Mouse (Mus musculus): ENCODE data around the gene Tmem44. TPM values are rescaled to one million over a fixed set of nuclear protein-coding genes. Genes with fewer than 3 reads are reported as not detected.

The Tmem44 gene
- polyA plus RNA-seq, 1 experiment from 2014 or later: 20.9 TPM

DNA sequence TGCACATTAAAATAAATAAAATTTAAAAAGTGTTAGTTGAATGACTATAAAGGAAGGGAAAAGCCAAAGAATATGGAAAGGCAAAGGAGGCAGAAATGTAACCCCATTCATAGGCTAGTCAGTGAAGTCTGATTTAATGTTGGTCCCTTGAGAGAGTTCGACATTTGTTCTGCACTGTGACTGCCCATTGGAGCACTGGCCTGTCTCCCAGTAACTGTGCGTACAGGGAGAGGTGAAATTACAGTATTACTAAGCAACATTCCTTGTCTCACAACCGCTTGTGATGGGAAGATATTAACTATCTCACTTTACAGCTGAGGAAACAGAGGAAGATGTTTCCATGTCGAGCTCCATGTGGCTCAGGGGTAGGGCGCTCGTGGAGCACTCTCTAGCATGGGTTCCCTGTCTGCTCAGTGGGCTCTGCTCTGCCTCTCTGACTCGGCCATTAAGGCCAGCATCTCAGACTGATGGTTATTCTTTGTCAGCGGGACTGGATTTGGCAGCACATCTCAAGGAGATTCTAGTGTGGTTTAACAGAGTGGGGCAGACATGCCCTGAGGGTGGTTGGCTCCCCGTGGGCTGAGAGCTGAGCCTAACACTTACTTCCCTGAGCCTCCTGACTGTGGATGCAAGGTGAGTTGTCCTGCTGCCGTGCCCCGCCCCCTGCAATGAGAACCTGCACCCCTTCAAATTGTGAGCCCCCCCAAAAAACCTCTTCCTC lies 45.2 kb downstream of the Tmem44 start:
- Histone ChIP-seq H3K4me2 (no peak overlapping the region), H3K4me1 (peaks cover 57% of the 10 kb centered on the region), H3K27me3 (replicated peaks) (peaks cover 30% of the 10 kb centered on the region), H3K9ac (no peak overlapping the region), H3K9me3 (no peaks in the 10 kb centered on the region), H3K36me3 (no peaks in the 10 kb centered on the region), H3K27ac (replicated peaks) (no peak overlapping the region), H3K4me3 (no peak overlapping the region)
- no peak for ATAC-seq (ENCODE audit: extremely low read depth, insufficient number of reproducible peaks, low FRiP score, low TSS enrichment)
- WGBS: 72% methylated on average over 11 of the region's 11 CpGs

DNA sequence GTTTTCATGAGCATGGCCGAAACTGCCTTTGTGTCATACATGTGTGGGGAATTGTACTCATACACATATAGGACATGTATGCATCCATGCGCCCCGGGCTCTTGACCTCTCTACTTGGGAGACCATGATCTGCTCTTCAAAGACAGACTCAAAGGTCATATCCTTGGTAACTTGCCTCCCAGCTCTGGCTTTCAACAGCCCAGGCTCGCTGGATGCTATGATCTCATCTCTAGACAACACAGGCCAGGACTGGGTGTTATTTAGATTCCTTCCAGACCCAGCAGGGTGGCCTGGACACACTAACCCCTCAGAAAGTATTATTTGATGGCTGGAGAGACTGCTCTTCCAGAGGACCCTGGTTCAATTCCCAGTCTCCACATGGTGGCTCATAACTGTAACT lies 45.8 kb downstream of the Tmem44 start:
- ATAC-seq (ENCODE audit: extremely low read depth, insufficient number of reproducible peaks, low FRiP score, low TSS enrichment): no peak
- Histone ChIP-seq H3K27me3 (replicated peaks) (peaks cover 34% of the 10 kb centered on the region), H3K36me3 (no peaks in the 10 kb centered on the region), H3K4me1 (peaks cover 52% of the 10 kb centered on the region), H3K9me3 (no peaks in the 10 kb centered on the region), H3K4me2 (no peak overlapping the region), H3K27ac (replicated peaks) (no peak overlapping the region), H3K4me3 (no peak overlapping the region), H3K9ac (no peak overlapping the region)
- WGBS: 59% methylated on average over 4 of the region's 4 CpGs

DNA sequence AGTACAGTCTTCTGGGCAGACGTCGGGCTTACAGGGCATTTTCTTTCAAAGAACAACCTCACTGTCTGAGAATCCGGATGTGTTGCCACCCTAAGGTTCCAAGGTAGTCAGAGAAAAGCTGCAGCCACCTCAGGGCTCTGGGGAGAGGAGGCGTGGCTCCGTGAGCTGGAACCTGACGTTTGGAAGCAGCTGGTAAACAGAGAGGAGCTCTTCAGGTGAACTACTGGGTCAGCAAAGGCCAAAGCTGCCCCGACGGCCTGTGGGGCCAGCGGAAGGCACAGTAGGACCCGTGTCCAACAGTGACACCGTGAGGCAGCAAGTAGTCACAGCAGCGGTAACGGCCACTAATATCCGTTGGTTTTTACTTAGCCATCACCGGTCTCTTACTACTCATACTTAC lies 46.7 kb downstream of the Tmem44 start:
- H3K27me3 ChIP-seq (replicated peaks): peaks cover 28% of the 10 kb centered on the region
- H3K27ac ChIP-seq (replicated peaks): no peak overlapping the region
- H3K36me3 ChIP-seq: no peaks in the 10 kb centered on the region
- no peak overlapping the region for H3K4me3 ChIP-seq
- peaks cover 58% of the 10 kb centered on the region for H3K4me1 ChIP-seq
- no peak overlapping the region for H3K4me2 ChIP-seq
- WGBS: 11% methylated on average over 15 of the region's 15 CpGs
- H3K9ac ChIP-seq: no peak overlapping the region
- no peak for ATAC-seq (ENCODE audit: extremely low read depth, insufficient number of reproducible peaks, low FRiP score, low TSS enrichment)
- no peaks in the 10 kb centered on the region for H3K9me3 ChIP-seq

DNA sequence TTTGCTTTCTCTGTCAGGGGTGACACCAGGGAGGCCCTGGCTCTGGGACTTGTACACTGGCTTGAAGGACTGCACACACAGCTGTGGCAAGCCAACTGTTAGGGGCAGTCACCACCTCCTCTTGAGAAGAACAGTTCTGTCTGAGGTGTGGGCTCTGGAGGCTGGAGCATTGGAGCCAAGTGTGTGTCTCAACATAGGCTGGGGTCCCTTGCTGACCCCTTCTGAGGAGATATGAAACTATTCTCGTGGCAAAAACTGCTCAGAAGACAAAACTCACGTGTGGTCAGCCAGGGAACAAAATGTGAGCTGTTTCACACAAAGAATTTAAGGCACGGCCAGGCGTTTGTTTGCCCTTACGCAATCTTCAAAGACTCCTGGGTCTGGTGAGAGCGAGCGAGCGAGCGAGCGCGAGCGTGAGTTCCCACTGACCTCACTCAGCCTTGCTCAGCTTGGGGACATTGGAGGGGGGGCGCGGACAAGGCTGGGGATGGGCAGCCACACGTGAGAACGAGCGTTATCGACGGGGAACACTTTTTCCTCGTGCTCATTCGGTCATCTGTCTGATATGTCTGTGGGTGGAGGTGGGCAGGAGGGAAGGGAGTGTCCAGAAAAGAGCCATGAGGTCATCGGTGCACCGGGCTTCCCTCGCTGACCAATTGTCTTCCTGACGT lies 48.3 kb downstream of the Tmem44 start:
- Histone ChIP-seq H3K4me3 (peak overlapping the region; percentile 40), H3K9me3 (no peaks in the 10 kb centered on the region), H3K4me2 (peak overlapping the region; percentile 73), H3K36me3 (no peaks in the 10 kb centered on the region), H3K27ac (replicated peaks) (peak overlapping the region; percentile 48), H3K9ac (peak overlapping the region; percentile 71), H3K4me1 (peaks cover 54% of the 10 kb centered on the region), H3K27me3 (replicated peaks) (peaks cover 24% of the 10 kb centered on the region)
- 10% methylated on average over 25 of the region's 25 CpGs for WGBS
- ATAC-seq (ENCODE audit: extremely low read depth, insufficient number of reproducible peaks, low FRiP score, low TSS enrichment): no peak

DNA sequence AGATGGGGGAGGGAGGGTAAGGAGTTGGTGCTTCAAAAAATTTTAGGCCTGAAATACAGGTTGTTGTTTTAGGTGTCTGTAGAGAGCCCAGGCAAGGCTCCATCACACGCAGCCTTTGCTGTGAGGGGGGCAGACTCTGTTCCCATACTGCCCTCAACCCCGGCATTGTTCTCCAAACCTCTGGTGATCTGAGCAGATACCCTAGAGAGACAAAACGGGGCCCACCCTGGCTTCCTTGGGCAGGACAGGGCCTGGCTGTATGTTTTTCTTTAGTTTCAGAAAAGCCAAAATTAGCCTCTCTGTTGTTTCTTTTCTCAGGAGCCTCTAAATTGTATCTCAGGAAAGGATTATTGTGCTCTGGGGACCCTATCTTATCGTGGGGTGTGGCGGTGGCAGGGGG lies 49.0 kb downstream of the Tmem44 start:
- 44% methylated on average over 5 of the region's 5 CpGs for WGBS
- Histone ChIP-seq H3K9me3 (no peaks in the 10 kb centered on the region), H3K4me1 (peaks cover 47% of the 10 kb centered on the region), H3K9ac (peak overlapping the region; percentile 71; the same call in 1 of the 2 replicates), H3K4me2 (peak overlapping the region; percentile 73; the same call in 1 of the 2 replicates), H3K27me3 (replicated peaks) (peaks cover 24% of the 10 kb centered on the region), H3K4me3 (no peak overlapping the region), H3K27ac (replicated peaks) (peak overlapping the region; percentile 48; the same call in 1 of the 2 replicates), H3K36me3 (no peaks in the 10 kb centered on the region)
- ATAC-seq (ENCODE audit: extremely low read depth, insufficient number of reproducible peaks, low FRiP score, low TSS enrichment): no peak

DNA sequence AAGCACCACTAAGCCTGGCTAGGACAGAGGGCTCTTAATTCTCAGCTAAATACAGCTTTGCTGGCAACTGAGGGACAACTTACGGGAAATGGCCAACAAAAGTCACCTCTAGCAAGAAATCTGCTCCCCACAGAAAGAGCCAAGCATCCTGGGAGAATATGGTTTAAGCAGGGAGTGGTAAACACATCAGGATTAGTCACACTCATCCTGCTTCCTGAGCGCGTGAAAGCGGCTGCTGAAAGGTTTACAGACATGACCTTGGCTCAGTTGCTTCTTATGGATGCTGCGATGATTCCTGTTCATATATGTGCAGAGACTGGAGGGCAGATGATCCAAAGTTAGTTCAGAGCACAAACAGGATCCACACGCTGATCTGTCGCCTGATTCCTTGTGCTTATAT lies 50.4 kb downstream of the Tmem44 start:
- Histone ChIP-seq H3K27ac (replicated peaks) (no peak overlapping the region; the same call in 1 of the 2 replicates), H3K4me3 (no peak overlapping the region), H3K9ac (no peak overlapping the region), H3K9me3 (no peaks in the 10 kb centered on the region), H3K36me3 (no peaks in the 10 kb centered on the region), H3K27me3 (replicated peaks) (peaks cover 17% of the 10 kb centered on the region), H3K4me2 (no peak overlapping the region), H3K4me1 (peaks cover 39% of the 10 kb centered on the region)
- ATAC-seq (ENCODE audit: extremely low read depth, insufficient number of reproducible peaks, low FRiP score, low TSS enrichment): no peak
- WGBS: 78% methylated on average over 7 of the region's 7 CpGs

DNA sequence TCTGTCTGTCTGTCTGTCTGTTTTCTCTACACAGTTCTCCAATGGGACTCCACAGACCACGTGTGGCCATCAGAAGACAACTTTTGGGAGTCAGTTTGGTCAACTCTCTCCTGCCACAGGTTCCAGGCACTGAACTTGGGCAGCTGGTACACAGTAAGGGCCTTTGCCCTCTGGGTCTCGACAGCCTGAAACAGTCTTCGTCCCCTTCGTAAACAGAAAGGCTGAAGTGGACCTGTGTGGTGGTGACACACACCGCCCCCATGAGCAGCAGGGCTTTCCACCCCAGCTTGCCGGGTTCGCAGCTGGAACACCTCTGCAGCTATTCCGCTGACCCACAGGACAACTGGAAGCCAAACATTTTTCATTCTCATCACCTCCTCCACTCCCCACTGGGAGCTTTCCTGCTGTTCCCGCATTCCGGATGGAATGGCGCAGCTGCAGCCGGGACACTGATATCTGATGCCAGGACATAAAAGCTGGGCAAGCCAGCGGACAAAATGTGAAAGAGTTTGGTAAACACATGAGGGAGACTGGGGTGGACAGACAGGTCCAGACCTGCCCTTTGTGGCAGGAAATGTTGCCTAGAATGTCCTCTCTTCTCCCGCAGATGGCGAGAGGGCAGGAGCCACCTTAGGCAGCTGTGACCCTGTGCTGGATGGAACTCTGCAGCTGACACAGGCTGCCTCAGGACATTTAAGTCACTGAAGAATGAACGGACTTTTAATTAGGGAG lies 51.4 kb downstream of the Tmem44 start:
- peak overlapping the region; percentile 47 for H3K9ac ChIP-seq
- no peak overlapping the region for H3K4me3 ChIP-seq
- 13% methylated on average over 16 of the region's 16 CpGs for WGBS
- no peaks in the 10 kb centered on the region for H3K9me3 ChIP-seq
- H3K27ac ChIP-seq (replicated peaks): no peak overlapping the region
- H3K4me2 ChIP-seq: peak overlapping the region; percentile 50
- peaks cover 34% of the 10 kb centered on the region for H3K4me1 ChIP-seq
- H3K36me3 ChIP-seq: no peaks in the 10 kb centered on the region
- H3K27me3 ChIP-seq (replicated peaks): peaks cover 8% of the 10 kb centered on the region
- no peak for ATAC-seq (ENCODE audit: extremely low read depth, insufficient number of reproducible peaks, low FRiP score, low TSS enrichment)

DNA sequence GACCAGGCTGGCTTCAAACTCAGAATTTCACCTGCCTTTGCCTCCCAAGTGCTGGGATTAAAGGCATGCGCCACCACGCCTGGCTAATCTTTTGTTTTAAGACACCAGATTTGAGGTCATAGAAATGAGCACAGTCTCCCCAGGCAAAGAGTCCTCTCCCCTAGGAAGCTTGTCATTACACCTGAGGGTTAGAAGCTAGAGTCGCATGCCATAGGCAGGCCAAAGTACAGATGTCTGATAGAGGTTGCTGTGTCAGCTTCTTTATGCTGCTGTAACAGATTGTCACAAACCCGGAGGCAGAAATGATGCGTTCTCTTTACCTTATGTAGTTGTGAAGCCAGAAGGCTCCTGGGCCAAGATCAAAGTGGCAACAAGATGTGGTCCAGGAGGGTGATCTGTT lies 53.3 kb downstream of the Tmem44 start:
- Histone ChIP-seq H3K4me1 (peaks cover 21% of the 10 kb centered on the region), H3K9me3 (no peaks in the 10 kb centered on the region), H3K27ac (replicated peaks) (no peak overlapping the region), H3K36me3 (no peaks in the 10 kb centered on the region), H3K4me2 (no peak overlapping the region), H3K4me3 (no peak overlapping the region), H3K9ac (no peak overlapping the region), H3K27me3 (replicated peaks) (peaks cover 4% of the 10 kb centered on the region)
- WGBS: 87% methylated on average over 5 of the region's 5 CpGs
- ATAC-seq (ENCODE audit: extremely low read depth, insufficient number of reproducible peaks, low FRiP score, low TSS enrichment): no peak

DNA sequence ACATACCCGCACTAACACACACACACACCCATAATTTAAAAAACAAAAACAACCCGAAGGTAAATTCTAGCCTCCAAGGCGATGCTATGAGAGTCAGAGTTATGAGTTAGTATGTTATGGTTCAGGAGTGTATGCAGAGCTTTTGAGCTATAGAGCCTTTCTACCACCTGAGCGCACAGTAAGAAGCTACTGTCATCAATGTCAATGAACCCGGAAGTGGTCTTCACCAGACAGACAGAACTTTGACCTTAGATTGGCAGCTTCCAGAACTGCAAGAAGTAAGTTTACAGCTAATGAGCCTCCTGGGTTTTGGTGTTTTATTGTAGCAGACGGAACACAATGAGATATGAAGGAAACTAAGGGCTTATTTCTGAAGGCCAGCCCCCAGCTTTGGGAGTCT lies 55.8 kb downstream of the Tmem44 start:
- Histone ChIP-seq H3K9ac (no peak overlapping the region), H3K4me3 (no peak overlapping the region), H3K9me3 (no peaks in the 10 kb centered on the region), H3K27ac (replicated peaks) (no peak overlapping the region), H3K4me2 (no peak overlapping the region), H3K4me1 (peaks cover 23% of the 10 kb centered on the region), H3K36me3 (no peaks in the 10 kb centered on the region), H3K27me3 (replicated peaks) (no peaks in the 10 kb centered on the region; the same call in none of the 2 replicates)
- no peak for ATAC-seq (ENCODE audit: extremely low read depth, insufficient number of reproducible peaks, low FRiP score, low TSS enrichment)
- 74% methylated on average over 6 of the region's 6 CpGs for WGBS

DNA sequence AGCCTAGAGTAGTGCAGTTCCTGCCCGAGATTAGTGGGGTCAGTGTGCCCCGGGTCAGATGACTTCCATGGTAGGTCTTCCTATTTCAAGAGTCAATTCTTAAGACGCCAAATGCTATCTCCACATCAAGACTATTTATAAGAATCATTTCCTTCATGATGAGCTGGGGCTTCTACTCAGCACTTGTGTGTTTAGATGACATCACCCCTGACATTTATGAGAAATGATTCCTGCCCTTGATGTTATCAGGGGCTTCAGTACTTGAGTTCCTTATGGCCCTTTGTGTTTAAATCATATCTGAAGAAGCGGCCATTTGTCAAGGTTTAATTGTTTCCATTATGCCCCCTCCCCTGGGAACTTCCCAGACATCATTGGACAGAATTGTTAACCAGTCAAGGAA lies 58.9 kb downstream of the Tmem44 start:
- Histone ChIP-seq H3K36me3 (no peaks in the 10 kb centered on the region), H3K27me3 (replicated peaks) (no peaks in the 10 kb centered on the region; the same call in none of the 2 replicates), H3K4me2 (no peak overlapping the region), H3K9me3 (no peaks in the 10 kb centered on the region), H3K4me3 (no peak overlapping the region), H3K27ac (replicated peaks) (no peak overlapping the region), H3K4me1 (peaks cover 16% of the 10 kb centered on the region; the same call in 1 of the 2 replicates), H3K9ac (no peak overlapping the region)
- no peak for ATAC-seq (ENCODE audit: extremely low read depth, insufficient number of reproducible peaks, low FRiP score, low TSS enrichment)
- WGBS: 56% methylated on average over 4 of the region's 4 CpGs

DNA sequence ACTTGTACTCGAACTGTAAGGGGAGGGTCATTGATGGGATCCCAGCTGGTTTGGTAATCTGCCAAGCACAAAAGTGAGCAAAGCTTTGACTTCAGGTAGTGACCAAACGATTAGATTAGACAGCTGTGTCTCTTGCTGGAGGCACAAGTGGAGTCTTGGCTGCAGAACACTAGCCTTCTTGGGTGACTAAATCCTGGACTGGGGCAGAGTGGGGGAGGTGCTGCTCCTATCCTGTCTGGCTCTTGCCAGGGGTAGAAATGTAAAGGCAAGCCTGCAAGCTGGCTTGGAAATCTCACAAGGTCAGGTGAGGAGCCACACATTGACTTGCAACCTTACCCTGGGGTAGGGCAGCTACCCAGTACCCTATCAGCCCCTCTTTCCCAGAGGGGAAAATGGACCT lies 59.9 kb downstream of the Tmem44 start:
- Histone ChIP-seq H3K36me3 (no peaks in the 10 kb centered on the region), H3K4me3 (no peak overlapping the region), H3K9me3 (no peaks in the 10 kb centered on the region), H3K27ac (replicated peaks) (no peak overlapping the region), H3K4me2 (no peak overlapping the region), H3K27me3 (replicated peaks) (no peaks in the 10 kb centered on the region; the same call in none of the 2 replicates), H3K9ac (no peak overlapping the region), H3K4me1 (peaks cover 16% of the 10 kb centered on the region; the same call in 1 of the 2 replicates)
- 39% methylated on average over 2 of the region's 2 CpGs for WGBS
- no peak for ATAC-seq (ENCODE audit: extremely low read depth, insufficient number of reproducible peaks, low FRiP score, low TSS enrichment)
